ENCODE assay signal across 47 mouse cellular contexts in genomic region chr9:92331383-92331782, GRCm38 (mm10). TPM values are rescaled to one million over a fixed set of nuclear protein-coding genes. Genes with fewer than 3 reads are reported as not detected.
"Had no signal": no experiment of that assay in that cellular context is flagged by ENCODE, and none has a peak within 500 bp of the region (broad histone marks: within the 10 kb centered on the region; RNA-seq: fewer than 3 reads in every experiment).

No protein-coding gene starts in this region.

- H3K9ac ChIP-seq: limb, embryonic 12.5 days; limb, embryonic 13.5 days; limb, embryonic 15.5 days; liver, embryonic 12.5 days; liver, embryonic 13.5 days; liver, embryonic 14.5 days; liver, embryonic 15.5 days; liver, postnatal 0 days; lung, embryonic 14.5 days; lung, embryonic 15.5 days; midbrain, embryonic 12.5 days; midbrain, embryonic 13.5 days; midbrain, embryonic 15.5 days; neural tube, embryonic 12.5 days had no signal

- H3K9me3 ChIP-seq: limb, embryonic 10.5 days; limb, embryonic 12.5 days; limb, embryonic 13.5 days; limb, embryonic 15.5 days; liver, embryonic 12.5 days; liver, embryonic 13.5 days; liver, embryonic 15.5 days; lung, embryonic 15.5 days; megakaryocyte, embryonic 14.5 days; midbrain, embryonic 10.5 days; midbrain, embryonic 12.5 days; midbrain, embryonic 13.5 days; midbrain, embryonic 15.5 days; neural tube, embryonic 12.5 days had no signal

- H3K27ac ChIP-seq: limb, embryonic 10.5 days; limb, embryonic 12.5 days; limb, embryonic 13.5 days; limb, embryonic 15.5 days; liver, embryonic 12.5 days; liver, embryonic 13.5 days; liver, embryonic 14.5 days; liver, embryonic 15.5 days; lung, embryonic 15.5 days; macrophage; midbrain, embryonic 10.5 days; midbrain, embryonic 12.5 days; midbrain, embryonic 13.5 days; midbrain, embryonic 15.5 days; neural tube, embryonic 12.5 days had no signal

- H3K4me1 ChIP-seq: limb, embryonic 10.5 days; limb, embryonic 12.5 days; limb, embryonic 13.5 days; limb, embryonic 15.5 days; liver, embryonic 12.5 days; liver, embryonic 13.5 days; liver, embryonic 15.5 days; lung, embryonic 15.5 days; midbrain, embryonic 10.5 days; midbrain, embryonic 12.5 days; midbrain, embryonic 13.5 days; midbrain, embryonic 15.5 days; neural tube, embryonic 12.5 days had no signal

- H3K27me3 ChIP-seq: limb, embryonic 12.5 days; limb, embryonic 13.5 days; limb, embryonic 15.5 days; liver, embryonic 12.5 days; liver, embryonic 13.5 days; liver, embryonic 15.5 days; lung, embryonic 15.5 days; megakaryocyte, embryonic 14.5 days; midbrain, embryonic 12.5 days; midbrain, embryonic 13.5 days; midbrain, embryonic 15.5 days; neural tube, embryonic 12.5 days had no signal

- H3K4me2 ChIP-seq: limb, embryonic 12.5 days; limb, embryonic 13.5 days; limb, embryonic 15.5 days; liver, embryonic 11.5 days; liver, embryonic 12.5 days; liver, embryonic 13.5 days; liver, embryonic 15.5 days; lung, embryonic 14.5 days; lung, embryonic 15.5 days; midbrain, embryonic 11.5 days; midbrain, embryonic 12.5 days; midbrain, embryonic 13.5 days; midbrain, embryonic 15.5 days; neural tube, embryonic 12.5 days had no signal

- H3K36me3 ChIP-seq: limb, embryonic 10.5 days; limb, embryonic 12.5 days; limb, embryonic 13.5 days; limb, embryonic 15.5 days; liver, embryonic 12.5 days; liver, embryonic 13.5 days; liver, embryonic 15.5 days; lung, embryonic 15.5 days; midbrain, embryonic 10.5 days; midbrain, embryonic 12.5 days; midbrain, embryonic 13.5 days; midbrain, embryonic 15.5 days; neural tube, embryonic 12.5 days had no signal

- DNase-seq: left cerebral cortex, postnatal 4 days; liver; liver, embryonic 13.5 days; liver, postnatal 0 days; lung, adult 18-20 months; lung, adult 2 months; lung, embryonic 14.5 days; lung, postnatal 10 days; lung, postnatal 14 days; lung, postnatal 36 days; lung, postnatal 4 days; midbrain, embryonic 14.5 days had no signal

- ATAC-seq: liver, embryonic 12.5 days; liver, postnatal 0 days; lung, postnatal 0 days; midbrain, embryonic 13.5 days; midbrain, embryonic 15.5 days; midbrain, embryonic 16.5 days had no signal

- H3K4me3 ChIP-seq: limb, embryonic 10.5 days; limb, embryonic 12.5 days; limb, embryonic 13.5 days; limb, embryonic 15.5 days; liver, embryonic 12.5 days; liver, embryonic 13.5 days; liver, embryonic 15.5 days; lung, embryonic 15.5 days; megakaryocyte, embryonic 14.5 days; midbrain, embryonic 10.5 days; midbrain, embryonic 12.5 days; midbrain, embryonic 13.5 days; midbrain, embryonic 15.5 days; myocyte; neural tube, embryonic 12.5 days had no signal

RNA-seq across cellular contexts. Expression of gene 1700057G04Rik, which starts 22.2 kb away (rescaled TPM):
- total RNA-seq: left cerebral cortex, postnatal 10 days; left cerebral cortex, postnatal 14 days; left cerebral cortex, postnatal 25 days; left cerebral cortex, postnatal 36 days; left cerebral cortex, postnatal 4 days; liver, adult 2 months; megakaryocyte progenitor cell, adult 5-6 weeks; megakaryocyte, adult 5-6 weeks; megakaryocyte-erythroid progenitor cell, adult 5-6 weeks; midbrain, postnatal 0 days had no signal
- polyA plus RNA-seq: limb, embryonic 10.5 days; limb, embryonic 11.5 days; limb, embryonic 12.5 days; limb, embryonic 13.5 days; limb, embryonic 14.5 days; limb, embryonic 15.5 days; liver, adult 2 months; liver, embryonic 11.5 days; liver, embryonic 12.5 days; liver, embryonic 13.5 days; liver, embryonic 14.5 days; liver, embryonic 15.5 days; liver, embryonic 16.5 days; liver, postnatal 0 days; lung, adult 2 months; lung, embryonic 14.5 days; lung, embryonic 15.5 days; lung, embryonic 16.5 days; lung, postnatal 0 days; macrophage; midbrain, embryonic 10.5 days; midbrain, embryonic 11.5 days; midbrain, embryonic 12.5 days; midbrain, embryonic 13.5 days; midbrain, embryonic 14.5 days; midbrain, embryonic 15.5 days; midbrain, embryonic 16.5 days; midbrain, postnatal 0 days; neural tube, embryonic 11.5 days; neural tube, embryonic 12.5 days had no signal

RNA-seq across cellular contexts. Expression of gene Plscr2, which starts 56.0 kb away (rescaled TPM):
- total RNA-seq: megakaryocyte, adult 5-6 weeks; monocyte, adult 5-6 weeks had no signal
- polyA plus RNA-seq: limb, embryonic 10.5 days; macrophage; neural tube, embryonic 11.5 days had no signal
